Mouse (Mus musculus) ES-Bruce4 (cell line): Measurements from ENCODE around the gene Asns. TPM values are rescaled to one million over a fixed set of nuclear protein-coding genes. Genes with fewer than 3 reads are reported as not detected.
"Not testable (repeated sequence)": the region's sequence is repeated elsewhere in the genome, so short reads cannot be mapped to it uniquely, and the experiment has no call there.

Experiments used
- H3K27ac ChIP-seq: 2 replicates; pipeline ENCODE4 v1.5.1; 2012; ENCODE audit warnings: low read length, inconsistent platforms; ENCODE audit not compliant: insufficient read depth
- H3K27me3 ChIP-seq: 2 replicates; pipeline ENCODE4 v1.6.1; 2012; ENCODE audit warnings: mild to moderate bottlenecking, low read length, inconsistent platforms; ENCODE audit not compliant: control insufficient read depth, poor library complexity, insufficient read depth, severe bottlenecking
- H3K36me3 ChIP-seq: 2 replicates; pipeline ENCODE4 v1.6.1; 2012; ENCODE audit warnings: inconsistent platforms, mild to moderate bottlenecking, low read length, moderate library complexity; ENCODE audit not compliant: control insufficient read depth, poor library complexity, insufficient read depth, severe bottlenecking
- H3K4me1 ChIP-seq: one replicate; pipeline ENCODE4 v1.8.1; 2011; ENCODE audit warnings: low read length; ENCODE audit not compliant: control insufficient read depth, insufficient read depth
- H3K4me3 ChIP-seq: 2 replicates; pipeline ENCODE4 v1.5.1; 2011; ENCODE audit warnings: low read depth, mild to moderate bottlenecking, low read length
- H3K9ac ChIP-seq: 2 replicates; pipeline ENCODE4 v1.6.1; 2012; ENCODE audit warnings: low read depth, mild to moderate bottlenecking, inconsistent platforms; ENCODE audit not compliant: poor library complexity, severe bottlenecking
- H3K9me3 ChIP-seq: replicated peaks from 2 replicates; pipeline ENCODE4 v1.6.1; 2012; ENCODE audit warnings: mild to moderate bottlenecking, low read length, inconsistent platforms; ENCODE audit not compliant: control insufficient read depth, poor library complexity, insufficient read depth, severe bottlenecking
- CTCF ChIP-seq: IDR thresholded peaks from one replicate; pipeline ENCODE4 v1.8.1; 2011; ENCODE audit warnings: low read depth, low read length
- EP300 ChIP-seq: IDR thresholded peaks from 2 replicates; pipeline ENCODE4 v1.6.1; 2011; ENCODE audit warnings: low read depth, low read length; ENCODE audit not compliant: insufficient read depth
- POLR2A ChIP-seq: IDR thresholded peaks from one replicate; pipeline ENCODE4 v1.8.1; 2011; ENCODE audit warnings: low read length; ENCODE audit not compliant: insufficient read depth
- polyA plus RNA-seq: library from polyadenylated mRNA; stranded (reverse); fragments of >200 nt; gene quantifications from 2 replicates; pipeline ENCODE4 v1.2.4, GENCODE M21; 2011; ENCODE audit warnings: low read depth; ENCODE audit not compliant: missing spikeins, insufficient read depth, insufficient read length

The Asns gene
- polyA plus RNA-seq, 1 experiment: 531 TPM

GRCm38 (mm10) chr6:7672438-7673253 is 20.4 kb downstream of the Asns start:
- TF ChIP-seq POLR2A (no peak), EP300 (no peak), CTCF (no peak)
- no peak overlapping the region for H3K9ac ChIP-seq

GRCm38 (mm10) chr6:7671429-7671828 is 21.6 kb downstream of the Asns start:
- no peak for TF ChIP-seq POLR2A
- TF ChIP-seq EP300: no peak
- TF ChIP-seq CTCF: no peak
- Histone ChIP-seq H3K27ac (no peak overlapping the region), H3K9me3 (no peaks in the 10 kb centered on the region), H3K36me3 (peaks cover 35% of the 10 kb centered on the region), H3K4me1 (no peaks in the 10 kb centered on the region), H3K27me3 (no peaks in the 10 kb centered on the region), H3K9ac (no peak overlapping the region), H3K4me3 (no peak overlapping the region)

More at GRCm38 (mm10) chr6:7672438-7673253, 20.4 kb downstream of the Asns start:
- Histone ChIP-seq H3K9me3 (no peaks in the 10 kb centered on the region), H3K4me3 (no peak overlapping the region), H3K27me3 (no peaks in the 10 kb centered on the region), H3K36me3 (peaks cover 46% of the 10 kb centered on the region), H3K4me1 (no peaks in the 10 kb centered on the region), H3K27ac (no peak overlapping the region)

- H3K27ac ChIP-seq: no peak overlapping the region
- H3K9me3 ChIP-seq: no peaks in the 10 kb centered on the region
These were observed 22.5 kb downstream of the Asns start for GRCm38 (mm10) chr6:7670588-7670987.

GRCm38 (mm10) chr6:7669721-7670120 is 23.3 kb downstream of the Asns start:
- TF ChIP-seq EP300: no peak
- no peak for TF ChIP-seq POLR2A
- no peak for TF ChIP-seq CTCF
- Histone ChIP-seq H3K4me1 (no peaks in the 10 kb centered on the region), H3K27me3 (no peaks in the 10 kb centered on the region), H3K9ac (no peak overlapping the region), H3K36me3 (peaks cover 19% of the 10 kb centered on the region), H3K4me3 (no peak overlapping the region), H3K27ac (no peak overlapping the region), H3K9me3 (no peaks in the 10 kb centered on the region)

More at GRCm38 (mm10) chr6:7670588-7670987, 22.5 kb downstream of the Asns start:
- Histone ChIP-seq H3K4me1 (no peaks in the 10 kb centered on the region), H3K4me3 (no peak overlapping the region), H3K36me3 (peaks cover 28% of the 10 kb centered on the region), H3K27me3 (no peaks in the 10 kb centered on the region), H3K9ac (no peak overlapping the region)
- TF ChIP-seq EP300 (no peak), CTCF (no peak), POLR2A (no peak)

GRCm38 (mm10) chr6:7668332-7668731 is 24.7 kb downstream of the Asns start:
- Histone ChIP-seq H3K27ac (no peak overlapping the region), H3K27me3 (no peaks in the 10 kb centered on the region), H3K36me3 (peaks cover 6% of the 10 kb centered on the region), H3K4me1 (no peaks in the 10 kb centered on the region), H3K4me3 (no peak overlapping the region), H3K9me3 (no peaks in the 10 kb centered on the region), H3K9ac (no peak overlapping the region)
- TF ChIP-seq EP300: no peak
- TF ChIP-seq CTCF: no peak
- TF ChIP-seq POLR2A: no peak

- not testable (repeated sequence) for H3K4me1 ChIP-seq, H3K9ac ChIP-seq, H3K27me3 ChIP-seq, H3K4me3 ChIP-seq, H3K9me3 ChIP-seq, H3K36me3 ChIP-seq, H3K27ac ChIP-seq
These were observed 27.2 kb downstream of the Asns start for GRCm38 (mm10) chr6:7665902-7666301.
